Mouse (Mus musculus) hindbrain, postnatal 0 days (tissue): ENCODE measurements around the gene Arid1b. TPM values are rescaled to one million over a fixed set of nuclear protein-coding genes. Genes with fewer than 3 reads are reported as not detected.

Experiments
- ATAC-seq: fragments of 200-750 bp; cut with Nextera tagmentation; 2 replicates; pipeline ENCODE4 v1.8.0; 2017; ENCODE audit warnings: mild to moderate bottlenecking, moderate TSS enrichment, moderate library complexity
- DNase-seq: peaks from one replicate; pipeline ENCODE4 v3.0.0-alpha.2; 2015; ENCODE audit warnings: low spot score
- H3K27ac ChIP-seq: fragments of 300-500 bp; sonication (generic); 2 replicates; pipeline ENCODE4 v1.5.1; 2014; ENCODE audit warnings: mild to moderate bottlenecking
- H3K27me3 ChIP-seq: fragments of 300-500 bp; sonication (generic); 2 replicates; pipeline ENCODE4 v1.6.1; 2014; ENCODE audit warnings: low read length, mixed read lengths; ENCODE audit not compliant: insufficient read depth
- H3K36me3 ChIP-seq: fragments of 300-500 bp; sonication (generic); 2 replicates; pipeline ENCODE4 v1.6.1; 2014; ENCODE audit warnings: low read length, mixed read lengths; ENCODE audit not compliant: insufficient read depth
- H3K4me1 ChIP-seq: fragments of 300-500 bp; sonication (generic); 2 replicates; pipeline ENCODE4 v1.6.1; 2014; ENCODE audit warnings: antibody characterized with exemption, low read length, mixed read lengths; ENCODE audit not compliant: insufficient read depth
- H3K4me2 ChIP-seq: fragments of 300-500 bp; sonication (generic); 2 replicates; pipeline ENCODE4 v1.6.1; 2014; ENCODE audit warnings: low read depth, mild to moderate bottlenecking, low read length, moderate library complexity, mixed read lengths
- H3K4me3 ChIP-seq: fragments of 300-500 bp; sonication (generic); 2 replicates; pipeline ENCODE4 v1.5.1; 2014; ENCODE audit warnings: low read length
- H3K9ac ChIP-seq: fragments of 300-500 bp; sonication (generic); replicated peaks from 2 replicates; pipeline ENCODE4 v1.6.1; 2014; ENCODE audit warnings: mild to moderate bottlenecking, low read length, moderate library complexity, mixed read lengths
- H3K9me3 ChIP-seq: fragments of 300-500 bp; sonication (generic); 2 replicates; pipeline ENCODE4 v1.6.1; 2016; ENCODE audit warnings: low read length, mixed read lengths
- CTCF ChIP-seq: IDR thresholded peaks from 2 replicates; pipeline ENCODE4 v1.5.1; 2016; ENCODE audit warnings: antibody characterized with exemption, control low read depth, low read depth
- WGBS: fragments of 180-500 bp; shearing (Covaris S2); extraction: QIAGEN DNeasy Blood & Tissue Kit; methylation state at CpG from one replicate; pipeline ENCODE4 v1.1.7; 2014; 5-methylcytosine and 5-hydroxymethylcytosine counted together
- polyA plus RNA-seq: library from polyadenylated mRNA; unstranded; fragments of >200 nt; fragmentation: Nextera tagmentation; extraction: Ambion mirVana; gene quantifications from 2 replicates; pipeline ENCODE4 v1.2.1, GENCODE M21; 2015
- total RNA-seq: library from RNA; depleted of rRNA; stranded (reverse); fragments of >200 nt; gene quantifications from 2 replicates; pipeline ENCODE4 v1.2.3, GENCODE M21; 2014

Gene Arid1b
- total and polyA plus RNA-seq, 2 experiments from 2014 or later = 10.5 to 62.5 TPM

- ATAC-seq (peak; percentile 75), DNase-seq (peak; percentile 78)
Observed at GRCm38 (mm10) chr17:5295086-5295947, 301.2 kb downstream of the Arid1b start.

GRCm38 (mm10) chr17:5295948-5296262, 301.8 kb downstream of the Arid1b start:
- peak; percentile 41 for ATAC-seq
- H3K27ac ChIP-seq = peak overlapping the region; percentile 52

More at GRCm38 (mm10) chr17:5295086-5295947, 301.2 kb downstream of the Arid1b start:
- 0 out of 2 replicates have a peak, but pooled peaks cover 9% of the 10 kb centered on the region for H3K36me3 ChIP-seq
- H3K9me3 ChIP-seq = no peaks in the 10 kb centered on the region
- peaks cover 33% of the 10 kb centered on the region for H3K4me1 ChIP-seq
- WGBS = 36% methylated on average over 19 of the region's 19 CpGs
- H3K4me3 ChIP-seq = no peak overlapping the region
- no peak for TF ChIP-seq CTCF
- H3K27me3 ChIP-seq = no peaks in the 10 kb centered on the region
- H3K9ac ChIP-seq = no peak overlapping the region
- H3K27ac ChIP-seq = peak overlapping the region; percentile 52
- H3K4me2 ChIP-seq = no peak overlapping the region

GRCm38 (mm10) chr17:5297491-5297890, 303.4 kb downstream of the Arid1b start:
- ATAC-seq (no peak), DNase-seq (peak; percentile 52)
- no peak overlapping the region for H3K9ac ChIP-seq
- no peaks in the 10 kb centered on the region for H3K27me3 ChIP-seq
- no peaks in the 10 kb centered on the region for H3K9me3 ChIP-seq
- H3K36me3 ChIP-seq = no peaks in the 10 kb centered on the region; the same call in 1 of the 2 replicates
- H3K4me2 ChIP-seq = no peak overlapping the region
- no peak for TF ChIP-seq CTCF
- peaks cover 33% of the 10 kb centered on the region for H3K4me1 ChIP-seq
- peak overlapping the region; percentile 12; the same call in 1 of the 2 replicates for H3K27ac ChIP-seq
- WGBS = 45% methylated on average over 4 of the region's 4 CpGs
- H3K4me3 ChIP-seq = no peak overlapping the region

More at GRCm38 (mm10) chr17:5295948-5296262, 301.8 kb downstream of the Arid1b start:
- no peak for DNase-seq
- peaks cover 7% of the 10 kb centered on the region; the same call in 1 of the 2 replicates for H3K36me3 ChIP-seq
- 56% methylated on average over 7 of the region's 7 CpGs for WGBS
- H3K9me3 ChIP-seq = no peaks in the 10 kb centered on the region
- H3K4me1 ChIP-seq = peaks cover 33% of the 10 kb centered on the region
- H3K27me3 ChIP-seq = no peaks in the 10 kb centered on the region
- no peak overlapping the region for H3K9ac ChIP-seq
- H3K4me3 ChIP-seq = no peak overlapping the region
- no peak overlapping the region for H3K4me2 ChIP-seq
- no peak for TF ChIP-seq CTCF

- Histone ChIP-seq H3K36me3 (no peaks in the 10 kb centered on the region; the same call in 1 of the 2 replicates), H3K4me2 (no peak overlapping the region), H3K9me3 (no peaks in the 10 kb centered on the region), H3K27ac (0 out of 2 replicates have a peak overlapping the region, but pooled peaks have one; percentile 12), H3K4me1 (peaks cover 33% of the 10 kb centered on the region), H3K27me3 (no peaks in the 10 kb centered on the region), H3K4me3 (no peak overlapping the region), H3K9ac (no peak overlapping the region)
- DNase-seq (no peak), ATAC-seq (no peak)
- no peak for TF ChIP-seq CTCF
- WGBS = 74% methylated on average over 10 of the region's 10 CpGs
Observed at GRCm38 (mm10) chr17:5297984-5298383, 303.9 kb downstream of the Arid1b start.

- DNase-seq = peak; percentile 64
- no peak overlapping the region for H3K4me3 ChIP-seq
- no peak for TF ChIP-seq CTCF
- H3K9me3 ChIP-seq = no peaks in the 10 kb centered on the region
- H3K4me2 ChIP-seq = no peak overlapping the region
- no peak overlapping the region for H3K9ac ChIP-seq
- no peaks in the 10 kb centered on the region for H3K27me3 ChIP-seq
- H3K4me1 ChIP-seq = peaks cover 33% of the 10 kb centered on the region
- H3K27ac ChIP-seq = peak overlapping the region; percentile 45; the same call in 1 of the 2 replicates
- 49% methylated on average over 5 of the region's 5 CpGs for WGBS
- peak; percentile 33; the same call in 1 of the 2 replicates for ATAC-seq
- H3K36me3 ChIP-seq = no peaks in the 10 kb centered on the region; the same call in 1 of the 2 replicates
Observed at GRCm38 (mm10) chr17:5298891-5299559, 304.9 kb downstream of the Arid1b start.

GRCm38 (mm10) chr17:5302971-5303746, 309.0 kb downstream of the Arid1b start:
- TF ChIP-seq CTCF = peak; percentile 19; the same call in 1 of the 2 replicates
- no peaks in the 10 kb centered on the region for H3K27me3 ChIP-seq
- DNase-seq (no peak), ATAC-seq (no peak)
- H3K4me2 ChIP-seq = no peak overlapping the region
- no peaks in the 10 kb centered on the region for H3K9me3 ChIP-seq
- H3K36me3 ChIP-seq = peaks cover 13% of the 10 kb centered on the region; the same call in 1 of the 2 replicates
- no peak overlapping the region for H3K4me3 ChIP-seq
- H3K27ac ChIP-seq = no peak overlapping the region
- 59% methylated on average over 11 of the region's 11 CpGs for whole genome bisulfite sequencing
- peaks cover 10% of the 10 kb centered on the region for H3K4me1 ChIP-seq
- no peak overlapping the region for H3K9ac ChIP-seq
